ENCODE assay signal across 17 mouse cellular contexts in the genomic region with DNA sequence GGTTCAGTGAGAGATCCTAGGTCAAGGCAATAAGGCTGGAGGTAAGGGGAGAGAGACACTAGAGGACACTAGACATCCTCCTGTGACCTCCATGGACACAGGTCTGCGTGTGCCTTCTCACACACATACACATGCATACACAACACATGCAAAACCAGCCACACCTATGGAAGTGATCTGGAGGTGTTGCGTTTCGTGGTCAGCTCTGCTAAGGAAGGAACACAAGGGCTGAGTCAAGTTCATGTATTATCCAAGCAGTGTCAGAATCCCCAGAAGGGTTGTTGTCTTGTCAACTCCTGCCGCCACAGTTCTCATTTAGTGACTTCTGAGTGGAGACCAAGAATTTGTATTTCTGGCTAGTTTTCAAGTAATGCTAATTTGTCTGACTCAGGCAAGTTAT.
"Had no signal": no experiment of that assay in that cellular context is flagged by ENCODE, and none has a peak within 500 bp of the region (broad histone marks: within the 10 kb centered on the region; RNA-seq: fewer than 3 reads in every experiment).

No protein-coding gene starts in this region.

- H3K9ac ChIP-seq: limb, embryonic 13.5 days; liver, embryonic 14.5 days; liver, postnatal 0 days; lung, embryonic 14.5 days; midbrain, embryonic 13.5 days had no signal

- DNase-seq: kidney, adult 2 months; kidney, postnatal 10 days; kidney, postnatal 4 days; liver; liver, postnatal 0 days; lung, embryonic 14.5 days; thymus, adult 2 months; thymus, postnatal 14 days; thymus, postnatal 4 days had no signal

- H3K4me2 ChIP-seq: limb, embryonic 13.5 days; lung, embryonic 14.5 days; midbrain, embryonic 13.5 days had no signal

- H3K4me3 ChIP-seq: limb, embryonic 10.5 days; limb, embryonic 13.5 days; midbrain, embryonic 10.5 days; midbrain, embryonic 13.5 days; myocyte had no signal

- H3K9me3 ChIP-seq: limb, embryonic 10.5 days; limb, embryonic 13.5 days; midbrain, embryonic 10.5 days; midbrain, embryonic 13.5 days had no signal

- H3K27ac ChIP-seq: limb, embryonic 10.5 days; limb, embryonic 13.5 days; liver, embryonic 14.5 days; midbrain, embryonic 10.5 days; midbrain, embryonic 13.5 days had no signal

- ATAC-seq: liver, postnatal 0 days; lung, postnatal 0 days; midbrain, embryonic 13.5 days; midbrain, embryonic 16.5 days had no signal

- H3K27me3 ChIP-seq: limb, embryonic 13.5 days; midbrain, embryonic 13.5 days had no signal

- H3K4me1 ChIP-seq: limb, embryonic 10.5 days; limb, embryonic 13.5 days; midbrain, embryonic 10.5 days; midbrain, embryonic 13.5 days had no signal
